Mouse (Mus musculus): ENCODE results near the gene Gm8206. TPM values are rescaled to one million over a fixed set of nuclear protein-coding genes. Genes with fewer than 3 reads are reported as not detected.
"Not testable (repeated sequence)": the region's sequence is repeated elsewhere in the genome, so short reads cannot be mapped to it uniquely, and the experiment has no call there.

Gene Gm8206
- total RNA-seq (2014; rRNA removed; ENCODE audit: low replicate concordance) (not detected in 2 replicates), polyA plus RNA-seq (2015; fragmentation: Nextera tagmentation; extraction: Ambion mirVana) (0.11 and 0.23 TPM in 2 replicates)

GRCm38 (mm10) chr14:6093842-6094241, at the start of gene Gm8206:
TSS of gene Gm8206 (minus strand) at chr14:6093942.
- not testable (repeated sequence) for H3K27me3 ChIP-seq (ENCODE audit: control insufficient read depth, insufficient read depth, low read length); H3K4me3 ChIP-seq (ENCODE audit: low read depth, low read length); H3K9ac ChIP-seq (replicated peaks; ENCODE audit: low read depth, low read length); DNase-seq (ENCODE audit: low spot score); H3K4me2 ChIP-seq (ENCODE audit: low read depth, low read length); H3K9me3 ChIP-seq (replicated peaks; ENCODE audit: control insufficient read depth, low read length); H3K27ac ChIP-seq (ENCODE audit: low read depth); H3K4me1 ChIP-seq (ENCODE audit: control insufficient read depth, insufficient read depth); H3K36me3 ChIP-seq (replicated peaks; ENCODE audit: control insufficient read depth, insufficient read depth, low read length); ATAC-seq (ENCODE audit: insufficient read depth, low read depth)
- WGBS, result 61% methylated on average over 2 of the region's 3 CpGs

GRCm38 (mm10) chr14:6125707-6126106, 32.0 kb upstream of the Gm8206 start, which contains the start of gene Gm3476:
TSS of gene Gm3476 (minus strand) at chr14:6125807.
- not testable (repeated sequence) for ATAC-seq (ENCODE audit: insufficient read depth, low read depth); H3K36me3 ChIP-seq (replicated peaks; ENCODE audit: control insufficient read depth, insufficient read depth, low read length); H3K4me1 ChIP-seq (ENCODE audit: control insufficient read depth, insufficient read depth); H3K27ac ChIP-seq (ENCODE audit: low read depth); H3K9me3 ChIP-seq (replicated peaks; ENCODE audit: control insufficient read depth, low read length); H3K4me3 ChIP-seq (ENCODE audit: low read depth, low read length); H3K4me2 ChIP-seq (ENCODE audit: low read depth, low read length); H3K27me3 ChIP-seq (ENCODE audit: control insufficient read depth, insufficient read depth, low read length); DNase-seq (ENCODE audit: low spot score); H3K9ac ChIP-seq (replicated peaks; ENCODE audit: low read depth, low read length)
- WGBS, result no CpG with 5 or more reads among the region's 1 CpGs

- DNase-seq (ENCODE audit: low spot score), result peak; percentile 20
- ATAC-seq (ENCODE audit: insufficient read depth, low read depth), result peak; percentile 75; the same call in 1 of the 2 replicates
- not testable (repeated sequence) for H3K27ac ChIP-seq (ENCODE audit: low read depth); H3K9me3 ChIP-seq (replicated peaks; ENCODE audit: control insufficient read depth, low read length); H3K4me1 ChIP-seq (ENCODE audit: control insufficient read depth, insufficient read depth); H3K9ac ChIP-seq (replicated peaks; ENCODE audit: low read depth, low read length); H3K27me3 ChIP-seq (ENCODE audit: control insufficient read depth, insufficient read depth, low read length); H3K36me3 ChIP-seq (replicated peaks; ENCODE audit: control insufficient read depth, insufficient read depth, low read length)
- TF ChIP-seq CTCF (IDR thresholded peaks at IDR 0.05; ENCODE audit: low read depth), result peak; percentile 67
- WGBS, result 0% methylated on average over 27 of the region's 51 CpGs
- H3K4me3 ChIP-seq (ENCODE audit: low read depth, low read length), result peak within 1 kb of the TSS; percentile 32
- peak within 1 kb of the TSS; percentile 49 for H3K4me2 ChIP-seq (ENCODE audit: low read depth, low read length)
Measured at GRCm38 (mm10) chr14:6108272-6108925, 14.7 kb upstream of the Gm8206 start, which contains the start of gene Gm3468. TSS of gene Gm3468 (minus strand) at chr14:6108665.

DNA sequence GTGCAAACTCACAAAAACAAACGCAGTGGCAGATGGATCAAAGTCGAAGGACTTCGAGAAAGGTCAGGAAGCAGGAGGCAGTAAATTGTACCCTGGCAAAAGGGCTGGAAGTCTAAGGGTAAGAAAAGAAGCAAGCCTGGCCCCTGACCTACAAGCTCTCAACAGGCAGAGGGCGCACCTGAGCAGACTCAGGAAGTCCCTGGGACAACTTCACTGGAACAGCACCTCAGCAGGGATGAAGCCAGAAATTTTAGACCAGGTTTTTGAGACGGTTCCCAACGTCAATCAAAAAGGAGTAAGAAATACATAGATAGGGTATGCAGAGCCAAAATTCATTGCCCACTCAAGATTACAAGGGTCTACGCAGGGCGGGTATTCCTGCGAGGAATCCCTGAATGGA, 13.8 kb upstream of the Gm8206 start:
- not testable (repeated sequence) for H3K27ac ChIP-seq (ENCODE audit: low read depth); H3K4me1 ChIP-seq (ENCODE audit: control insufficient read depth, insufficient read depth); H3K9ac ChIP-seq (replicated peaks; ENCODE audit: low read depth, low read length); H3K27me3 ChIP-seq (ENCODE audit: control insufficient read depth, insufficient read depth, low read length); ATAC-seq (ENCODE audit: insufficient read depth, low read depth); H3K36me3 ChIP-seq (replicated peaks; ENCODE audit: control insufficient read depth, insufficient read depth, low read length); DNase-seq (ENCODE audit: low spot score); H3K9me3 ChIP-seq (replicated peaks; ENCODE audit: control insufficient read depth, low read length)
- WGBS, result 12% methylated on average over 8 of the region's 9 CpGs
- Histone ChIP-seq H3K4me3 (ENCODE audit: low read depth, low read length) (peak overlapping the region; percentile 32; the same call in 1 of the 2 replicates), H3K4me2 (ENCODE audit: low read depth, low read length) (peak overlapping the region; percentile 49)

DNA sequence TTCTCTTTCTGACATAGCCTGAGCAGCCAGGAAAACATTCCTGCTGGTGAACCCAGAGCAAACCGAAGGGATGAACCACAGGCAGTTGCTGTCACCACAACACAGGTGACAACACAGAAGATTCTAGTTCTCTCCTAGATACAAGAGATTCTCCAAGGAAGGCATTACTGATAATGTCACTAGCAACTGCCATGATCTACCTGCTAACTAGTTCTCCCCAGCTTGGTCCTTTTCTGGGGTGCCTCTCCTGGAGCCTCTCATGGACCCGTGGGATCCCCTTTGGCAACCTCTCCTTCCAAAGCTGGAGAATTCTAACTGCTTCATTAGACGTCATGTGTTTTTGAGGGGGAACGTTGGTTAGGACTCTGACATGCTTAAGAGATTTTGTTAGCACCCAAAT, 35.6 kb downstream of the Gm8206 start, which contains the start of gene Gm6337:
Gene Gm6337 (minus strand): TSS at position 101 of the 400 bp plus-strand sequence.
- not testable (repeated sequence) for H3K4me2 ChIP-seq (ENCODE audit: low read depth, low read length); H3K4me1 ChIP-seq (ENCODE audit: control insufficient read depth, insufficient read depth); H3K27me3 ChIP-seq (ENCODE audit: control insufficient read depth, insufficient read depth, low read length); H3K9ac ChIP-seq (replicated peaks; ENCODE audit: low read depth, low read length); H3K36me3 ChIP-seq (replicated peaks; ENCODE audit: control insufficient read depth, insufficient read depth, low read length); ATAC-seq (ENCODE audit: insufficient read depth, low read depth); H3K9me3 ChIP-seq (replicated peaks; ENCODE audit: control insufficient read depth, low read length); H3K4me3 ChIP-seq (ENCODE audit: low read depth, low read length); DNase-seq (ENCODE audit: low spot score); H3K27ac ChIP-seq (ENCODE audit: low read depth)
- WGBS, result 65% methylated on average over 2 of the region's 4 CpGs

GRCm38 (mm10) chr14:5987136-5987535, 106.6 kb downstream of the Gm8206 start:
- 66% methylated on average over 5 of the region's 7 CpGs for WGBS
- H3K4me3 ChIP-seq (ENCODE audit: low read depth, low read length); H3K9me3 ChIP-seq (replicated peaks; ENCODE audit: control insufficient read depth, low read length); ATAC-seq (ENCODE audit: insufficient read depth, low read depth); H3K27me3 ChIP-seq (ENCODE audit: control insufficient read depth, insufficient read depth, low read length); H3K36me3 ChIP-seq (replicated peaks; ENCODE audit: control insufficient read depth, insufficient read depth, low read length); H3K4me1 ChIP-seq (ENCODE audit: control insufficient read depth, insufficient read depth); H3K4me2 ChIP-seq (ENCODE audit: low read depth, low read length); H3K27ac ChIP-seq (ENCODE audit: low read depth); DNase-seq (ENCODE audit: low spot score); H3K9ac ChIP-seq (replicated peaks; ENCODE audit: low read depth, low read length): not testable (repeated sequence)

- H3K4me2 ChIP-seq (ENCODE audit: low read depth, low read length); H3K9me3 ChIP-seq (replicated peaks; ENCODE audit: control insufficient read depth, low read length): not testable (repeated sequence)
- 57% methylated on average over 2 of the region's 2 CpGs for WGBS
Measured at GRCm38 (mm10) chr14:5979037-5979436, 114.7 kb downstream of the Gm8206 start, which contains the start of gene Gm3453. TSS of gene Gm3453 (minus strand) at chr14:5979137.

More at GRCm38 (mm10) chr14:5979037-5979436, 114.7 kb downstream of the Gm8206 start, which contains the start of gene Gm3453:
- H3K27me3 ChIP-seq (ENCODE audit: control insufficient read depth, insufficient read depth, low read length); H3K36me3 ChIP-seq (replicated peaks; ENCODE audit: control insufficient read depth, insufficient read depth, low read length); ATAC-seq (ENCODE audit: insufficient read depth, low read depth); H3K27ac ChIP-seq (ENCODE audit: low read depth); H3K4me1 ChIP-seq (ENCODE audit: control insufficient read depth, insufficient read depth); H3K9ac ChIP-seq (replicated peaks; ENCODE audit: low read depth, low read length); DNase-seq (ENCODE audit: low spot score); H3K4me3 ChIP-seq (ENCODE audit: low read depth, low read length): not testable (repeated sequence)
